Mouse (Mus musculus) layer of hippocampus, adult 9-10 months (tissue): ENCODE data around the gene Cfdp1.
"Not testable (repeated sequence)": the region's sequence is repeated elsewhere in the genome, so short reads cannot be mapped to it uniquely, and the experiment has no call there.

Experiments
- DNase-seq: peaks from one replicate; pipeline ENCODE4 v3.0.0; 2022; ENCODE audit warnings: low spot score

The Cfdp1 gene

GRCm38 (mm10) chr8:111855977-111856376 lies 1.9 kb upstream of the Cfdp1 start:
- DNase-seq: no peak

- not testable (repeated sequence) for DNase-seq
Measured at GRCm38 (mm10) chr8:111853219-111853618, 872 bp downstream of the Cfdp1 start.

GRCm38 (mm10) chr8:111846746-111847145 lies 7.3 kb downstream of the Cfdp1 start:
- no peak for DNase-seq

- no peak for DNase-seq
Measured at GRCm38 (mm10) chr8:111835540-111835939, 18.6 kb downstream of the Cfdp1 start.

GRCm38 (mm10) chr8:111834011-111834410 lies 20.1 kb downstream of the Cfdp1 start:
- DNase-seq: no peak

GRCm38 (mm10) chr8:111832983-111833382 lies 21.1 kb downstream of the Cfdp1 start:
- no peak for DNase-seq

GRCm38 (mm10) chr8:111831996-111832395 lies 22.1 kb downstream of the Cfdp1 start:
- no peak for DNase-seq

- no peak for DNase-seq
Measured at GRCm38 (mm10) chr8:111828595-111828994, 25.5 kb downstream of the Cfdp1 start.

GRCm38 (mm10) chr8:111825219-111825618 lies 28.9 kb downstream of the Cfdp1 start:
- no peak for DNase-seq

GRCm38 (mm10) chr8:111824334-111824733 lies 29.8 kb downstream of the Cfdp1 start:
- DNase-seq: no peak

- DNase-seq: no peak
Measured at GRCm38 (mm10) chr8:111821199-111821598, 32.9 kb downstream of the Cfdp1 start.

GRCm38 (mm10) chr8:111820691-111821090 lies 33.4 kb downstream of the Cfdp1 start:
- DNase-seq: no peak

GRCm38 (mm10) chr8:111820018-111820417 lies 34.1 kb downstream of the Cfdp1 start:
- DNase-seq: no peak

GRCm38 (mm10) chr8:111818556-111818955 lies 35.5 kb downstream of the Cfdp1 start:
- DNase-seq: no peak

- DNase-seq: no peak
Measured at GRCm38 (mm10) chr8:111815078-111815477, 39.0 kb downstream of the Cfdp1 start.

- DNase-seq: no peak
Measured at GRCm38 (mm10) chr8:111813818-111814217, 40.3 kb downstream of the Cfdp1 start.

GRCm38 (mm10) chr8:111812835-111813234 lies 41.3 kb downstream of the Cfdp1 start:
- DNase-seq: no peak

GRCm38 (mm10) chr8:111810656-111811336 lies 43.3 kb downstream of the Cfdp1 start:
- no peak for DNase-seq

- DNase-seq: peak; percentile 38
Measured at GRCm38 (mm10) chr8:111808891-111809622, 45.0 kb downstream of the Cfdp1 start.

- DNase-seq: no peak
Measured at GRCm38 (mm10) chr8:111808006-111808405, 46.1 kb downstream of the Cfdp1 start.

GRCm38 (mm10) chr8:111803362-111803761 lies 50.7 kb downstream of the Cfdp1 start:
- no peak for DNase-seq

GRCm38 (mm10) chr8:111802256-111802655 lies 51.8 kb downstream of the Cfdp1 start:
- DNase-seq: no peak

- no peak for DNase-seq
Measured at GRCm38 (mm10) chr8:111801456-111801855, 52.6 kb downstream of the Cfdp1 start.

- no peak for DNase-seq
Measured at GRCm38 (mm10) chr8:111796528-111796927, 57.6 kb downstream of the Cfdp1 start.
